Mouse (Mus musculus): ENCODE data around the gene C2. TPM values are rescaled to one million over a fixed set of nuclear protein-coding genes. Genes with fewer than 3 reads are reported as not detected.
"Not testable (repeated sequence)": the region's sequence is repeated elsewhere in the genome, so short reads cannot be mapped to it uniquely, and the experiment has no call there.

Gene C2
- polyA plus RNA-seq, 1 experiment from 2014 or later: 1.7 TPM

DNA sequence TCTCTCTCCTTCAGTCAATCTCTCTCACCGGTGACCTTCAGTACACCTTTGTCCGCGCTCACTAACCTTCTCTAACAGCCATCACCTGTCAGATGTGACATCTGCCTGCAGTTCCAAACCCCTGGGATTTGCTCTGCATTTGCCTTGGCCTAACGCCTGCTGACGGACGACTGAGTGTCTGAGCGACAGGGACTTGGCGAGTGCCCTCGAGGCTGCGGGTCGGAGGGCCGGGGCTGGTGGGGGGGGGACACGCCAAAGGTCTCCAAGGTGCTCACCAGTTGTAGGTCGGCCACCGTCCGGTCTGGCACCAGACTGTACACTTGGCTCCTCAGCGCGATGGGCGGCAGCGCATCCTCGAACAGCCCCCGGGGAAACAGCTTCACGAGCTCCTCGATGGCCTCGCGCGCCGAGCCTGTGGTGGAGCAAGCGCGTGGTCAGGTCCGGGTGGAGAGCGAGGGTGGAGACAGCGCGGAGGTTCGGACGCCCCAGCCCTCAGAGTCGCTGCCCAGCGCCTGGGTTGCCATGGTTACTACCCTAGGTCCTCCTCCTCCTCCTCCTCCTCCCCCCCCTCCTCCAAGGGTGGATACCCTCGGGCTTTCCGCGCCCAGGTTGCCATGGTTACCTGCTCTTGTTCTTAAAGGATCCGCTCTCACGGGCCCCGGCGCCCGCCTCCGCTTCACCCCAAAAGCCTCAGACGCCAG lies 61.8 kb downstream of the C2 start:
- 2% methylated on average over 47 of the region's 48 CpGs for WGBS
- Histone ChIP-seq H3K27ac (ENCODE audit: low read length) (peak overlapping the region; percentile 86), H3K36me3 (ENCODE audit: control insufficient read depth, insufficient read depth) (peaks cover 16% of the 10 kb centered on the region), H3K4me3 (replicated peaks; ENCODE audit: low read length) (peak overlapping the region; percentile 93), H3K27me3 (replicated peaks; ENCODE audit: control insufficient read depth, insufficient read depth, low read length) (no peaks in the 10 kb centered on the region), H3K9ac (replicated peaks; ENCODE audit: low read depth, low read length) (peak overlapping the region; percentile 87), H3K4me2 (ENCODE audit: low read length) (peak overlapping the region; percentile 99), H3K9me3 (ENCODE audit: control insufficient read depth, low read length) (no peaks in the 10 kb centered on the region), H3K4me1 (replicated peaks; ENCODE audit: control insufficient read depth, insufficient read depth, low read length) (peaks cover 26% of the 10 kb centered on the region)
- peak; percentile 77 for ATAC-seq

GRCm38 (mm10) chr17:34830776-34831175 lies 67.3 kb downstream of the C2 start:
- H3K27ac ChIP-seq (ENCODE audit: low read length); H3K4me2 ChIP-seq (ENCODE audit: low read length); H3K9me3 ChIP-seq (ENCODE audit: control insufficient read depth, low read length); H3K9ac ChIP-seq (replicated peaks; ENCODE audit: low read depth, low read length); H3K4me3 ChIP-seq (replicated peaks; ENCODE audit: low read length); H3K27me3 ChIP-seq (replicated peaks; ENCODE audit: control insufficient read depth, insufficient read depth, low read length); H3K4me1 ChIP-seq (replicated peaks; ENCODE audit: control insufficient read depth, insufficient read depth, low read length); ATAC-seq: not testable (repeated sequence)
- WGBS: 94% methylated on average over 1 of the region's 1 CpGs
- H3K36me3 ChIP-seq (ENCODE audit: control insufficient read depth, insufficient read depth): peaks cover 17% of the 10 kb centered on the region

- Histone ChIP-seq H3K4me2 (ENCODE audit: low read length) (no peak overlapping the region), H3K4me1 (replicated peaks; ENCODE audit: control insufficient read depth, insufficient read depth, low read length) (no peaks in the 10 kb centered on the region), H3K9me3 (ENCODE audit: control insufficient read depth, low read length) (no peaks in the 10 kb centered on the region), H3K9ac (replicated peaks; ENCODE audit: low read depth, low read length) (no peak overlapping the region), H3K27ac (ENCODE audit: low read length) (no peak overlapping the region), H3K4me3 (replicated peaks; ENCODE audit: low read length) (no peak overlapping the region), H3K36me3 (ENCODE audit: control insufficient read depth, insufficient read depth) (no peaks in the 10 kb centered on the region), H3K27me3 (replicated peaks; ENCODE audit: control insufficient read depth, insufficient read depth, low read length) (no peaks in the 10 kb centered on the region)
- no peak for ATAC-seq
- 76% methylated on average over 7 of the region's 7 CpGs for WGBS
Observed at GRCm38 (mm10) chr17:34814818-34815370, 83.2 kb downstream of the C2 start.

DNA sequence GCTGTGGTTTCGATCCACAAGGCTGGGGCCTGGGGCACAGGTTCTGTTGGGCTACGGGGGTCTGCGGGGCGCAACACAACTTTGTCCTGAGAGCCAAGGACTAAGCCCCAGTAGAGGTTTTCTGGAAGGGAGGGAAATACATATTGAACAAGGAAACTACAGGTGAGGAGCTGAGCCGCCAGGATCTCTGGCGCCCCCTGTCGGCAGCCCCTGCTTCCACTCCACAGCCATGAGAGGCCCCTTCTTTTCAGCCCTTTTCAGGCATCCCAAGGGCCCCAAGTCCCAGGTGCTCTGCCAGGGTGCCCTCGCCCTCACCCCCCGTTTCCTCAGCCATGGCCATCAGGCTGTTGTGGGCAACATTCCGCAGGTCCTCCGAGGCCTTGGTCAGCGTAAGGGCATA lies 84.3 kb downstream of the C2 start:
- not testable (repeated sequence) for H3K27me3 ChIP-seq (replicated peaks; ENCODE audit: control insufficient read depth, insufficient read depth, low read length); ATAC-seq; H3K9me3 ChIP-seq (ENCODE audit: control insufficient read depth, low read length); H3K4me2 ChIP-seq (ENCODE audit: low read length); H3K27ac ChIP-seq (ENCODE audit: low read length); H3K4me1 ChIP-seq (replicated peaks; ENCODE audit: control insufficient read depth, insufficient read depth, low read length); H3K9ac ChIP-seq (replicated peaks; ENCODE audit: low read depth, low read length); H3K4me3 ChIP-seq (replicated peaks; ENCODE audit: low read length); H3K36me3 ChIP-seq (ENCODE audit: control insufficient read depth, insufficient read depth)
- 63% methylated on average over 12 of the region's 12 CpGs for WGBS

Small RNA genes within 50 kb of the gene (microRNA-seq; reads per million reads assigned to microRNA genes)
- not detected for gene Mir6970
- gene Mir6971: 3.3 reads per million, percentile 12 among the genes with 10 or more reads in this experiment
- not detected for gene Mir6972

Other genes with a start within 250 kb of the C2 start
- gene Tnxb, start 227.7 kb downstream of the C2 start, polyA plus RNA-seq (2015; fragmentation: Nextera tagmentation; extraction: Ambion mirVana): 0.08 and 0.09 TPM in 2 replicates
- gene C4b, start 154.4 kb downstream of the C2 start, polyA plus RNA-seq (2015; fragmentation: Nextera tagmentation; extraction: Ambion mirVana): 0.16 TPM in 1 of 2 replicates, not detected in the other
- gene Cyp21a1, start 93.7 kb downstream of the C2 start, polyA plus RNA-seq (2015; fragmentation: Nextera tagmentation; extraction: Ambion mirVana): not detected in 2 replicates
- gene Stk19, start 61.3 kb downstream of the C2 start, polyA plus RNA-seq (2015; fragmentation: Nextera tagmentation; extraction: Ambion mirVana): 33.4 and 50.4 TPM in 2 replicates
- gene Dxo, start 61.2 kb downstream of the C2 start, polyA plus RNA-seq (2015; fragmentation: Nextera tagmentation; extraction: Ambion mirVana): 64.8 and 75.6 TPM in 2 replicates
- gene Skiv2l, start 48.1 kb downstream of the C2 start, polyA plus RNA-seq (2015; fragmentation: Nextera tagmentation; extraction: Ambion mirVana): 65.6 and 67.5 TPM in 2 replicates
- 87.5 and 97.7 TPM in 2 replicates for gene Nelfe, start 47.9 kb downstream of the C2 start, polyA plus RNA-seq (2015; fragmentation: Nextera tagmentation; extraction: Ambion mirVana)
- gene Cfb, start 35.7 kb downstream of the C2 start, polyA plus RNA-seq (2015; fragmentation: Nextera tagmentation; extraction: Ambion mirVana): 1.1 and 1.3 TPM in 2 replicates
- 7.1 and 8.0 TPM in 2 replicates for gene Zbtb12, start 18.8 kb downstream of the C2 start, polyA plus RNA-seq (2015; fragmentation: Nextera tagmentation; extraction: Ambion mirVana)
- 0.29 TPM in 1 of 2 replicates, not detected in the other for gene Gm20547, start 16.2 kb downstream of the C2 start, polyA plus RNA-seq (2015; fragmentation: Nextera tagmentation; extraction: Ambion mirVana)
- gene Ehmt2, start 204 bp upstream of the C2 start, polyA plus RNA-seq (2015; fragmentation: Nextera tagmentation; extraction: Ambion mirVana): 107 and 121 TPM in 2 replicates
- gene Slc44a4, start 16.2 kb upstream of the C2 start, polyA plus RNA-seq (2015; fragmentation: Nextera tagmentation; extraction: Ambion mirVana): 0.09 TPM in 1 of 2 replicates, not detected in the other
- 31.8 and 36.8 TPM in 2 replicates for gene Neu1, start 33.0 kb upstream of the C2 start, polyA plus RNA-seq (2015; fragmentation: Nextera tagmentation; extraction: Ambion mirVana)
- 0.14 TPM in 1 of 2 replicates, not detected in the other for gene Hspa1b, start 61.0 kb upstream of the C2 start, polyA plus RNA-seq (2015; fragmentation: Nextera tagmentation; extraction: Ambion mirVana)
- not detected in 2 replicates for gene Gm20481, start 71.6 kb upstream of the C2 start, polyA plus RNA-seq (2015; fragmentation: Nextera tagmentation; extraction: Ambion mirVana)
- gene Hspa1a, start 73.9 kb upstream of the C2 start, polyA plus RNA-seq (2015; fragmentation: Nextera tagmentation; extraction: Ambion mirVana): 3.3 and 5.2 TPM in 2 replicates
- 1.5 and 1.7 TPM in 2 replicates for gene Hspa1l, start 74.4 kb upstream of the C2 start, polyA plus RNA-seq (2015; fragmentation: Nextera tagmentation; extraction: Ambion mirVana)
- 119 and 121 TPM in 2 replicates for gene Lsm2, start 83.6 kb upstream of the C2 start, polyA plus RNA-seq (2015; fragmentation: Nextera tagmentation; extraction: Ambion mirVana)
- gene Vars, start 102.7 kb upstream of the C2 start, polyA plus RNA-seq (2015; fragmentation: Nextera tagmentation; extraction: Ambion mirVana): 81.7 and 85.2 TPM in 2 replicates
- 0.12 and 0.14 TPM in 2 replicates for gene Vwa7, start 118.3 kb upstream of the C2 start, polyA plus RNA-seq (2015; fragmentation: Nextera tagmentation; extraction: Ambion mirVana)
- 2.2 and 2.7 TPM in 2 replicates for gene Sapcd1, start 129.8 kb upstream of the C2 start, polyA plus RNA-seq (2015; fragmentation: Nextera tagmentation; extraction: Ambion mirVana)
- gene Msh5, start 148.5 kb upstream of the C2 start, polyA plus RNA-seq (2015; fragmentation: Nextera tagmentation; extraction: Ambion mirVana): 3.1 and 3.4 TPM in 2 replicates
- 79.3 and 85.5 TPM in 2 replicates for gene Clic1, start 151.7 kb upstream of the C2 start, polyA plus RNA-seq (2015; fragmentation: Nextera tagmentation; extraction: Ambion mirVana)
- 484 and 489 TPM in 2 replicates for gene Ddah2, start 160.8 kb upstream of the C2 start, polyA plus RNA-seq (2015; fragmentation: Nextera tagmentation; extraction: Ambion mirVana)
- not detected in 2 replicates for gene Ly6g6c, start 167.1 kb upstream of the C2 start, polyA plus RNA-seq (2015; fragmentation: Nextera tagmentation; extraction: Ambion mirVana)
- gene Mpig6b, start 167.9 kb upstream of the C2 start, polyA plus RNA-seq (2015; fragmentation: Nextera tagmentation; extraction: Ambion mirVana): 0.24 TPM in 1 of 2 replicates, not detected in the other
- 11.8 and 12.3 TPM in 2 replicates for gene Ly6g6e, start 178.6 kb upstream of the C2 start, polyA plus RNA-seq (2015; fragmentation: Nextera tagmentation; extraction: Ambion mirVana)
- gene Ly6g6d, start 179.8 kb upstream of the C2 start, polyA plus RNA-seq (2015; fragmentation: Nextera tagmentation; extraction: Ambion mirVana): 1.2 and 1.6 TPM in 2 replicates
- not detected in 2 replicates for gene Ly6g6f, start 187.3 kb upstream of the C2 start, polyA plus RNA-seq (2015; fragmentation: Nextera tagmentation; extraction: Ambion mirVana)
- 93.1 and 109 TPM in 2 replicates for gene Abhd16a, start 191.0 kb upstream of the C2 start, polyA plus RNA-seq (2015; fragmentation: Nextera tagmentation; extraction: Ambion mirVana)
- gene Ly6g5c, start 210.0 kb upstream of the C2 start, polyA plus RNA-seq (2015; fragmentation: Nextera tagmentation; extraction: Ambion mirVana): not detected in 2 replicates
- 0.62 and 1.3 TPM in 2 replicates for gene Ly6g5b, start 217.2 kb upstream of the C2 start, polyA plus RNA-seq (2015; fragmentation: Nextera tagmentation; extraction: Ambion mirVana)
- gene Gpank1, start 223.2 kb upstream of the C2 start, polyA plus RNA-seq (2015; fragmentation: Nextera tagmentation; extraction: Ambion mirVana): 29.6 and 29.8 TPM in 2 replicates
- gene Csnk2b, start 223.8 kb upstream of the C2 start, polyA plus RNA-seq (2015; fragmentation: Nextera tagmentation; extraction: Ambion mirVana): 308 and 320 TPM in 2 replicates
- gene D17H6S53E, start 228.1 kb upstream of the C2 start, polyA plus RNA-seq (2015; fragmentation: Nextera tagmentation; extraction: Ambion mirVana): 6.1 and 8.6 TPM in 2 replicates
- 0.56 TPM in 1 of 2 replicates, not detected in the other for gene Apom, start 233.8 kb upstream of the C2 start, polyA plus RNA-seq (2015; fragmentation: Nextera tagmentation; extraction: Ambion mirVana)
- gene Bag6, start 236.9 kb upstream of the C2 start, polyA plus RNA-seq (2015; fragmentation: Nextera tagmentation; extraction: Ambion mirVana): 85.4 and 86.7 TPM in 2 replicates